ENCODE assay signal across 11 mouse cellular contexts in genomic region chr1:106687435-106688160, GRCm38 (mm10). TPM values are rescaled to one million over a fixed set of nuclear protein-coding genes. Genes with fewer than 3 reads are reported as not detected.
DNase-seq lines count a peak whose midpoint lies in the region; ATAC-seq and TF ChIP-seq lines count a peak whose summit lies in the region.
"Had no signal": no experiment of that assay in that cellular context is flagged by ENCODE, and none has a peak within 500 bp of the region (broad histone marks: within the 10 kb centered on the region; RNA-seq: fewer than 3 reads in every experiment).

No protein-coding gene starts in this region.

- no peak overlapping the region for H3K9ac ChIP-seq in midbrain, embryonic 11.5 days (ENCODE audit: low read length)
- H3K9ac ChIP-seq in midbrain, postnatal 0 days (replicated peaks; ENCODE audit: low read length, poor library complexity, severe bottlenecking): no peak overlapping the region
- H3K9ac ChIP-seq in heart, embryonic 15.5 days: no peak overlapping the region
- H3K9ac ChIP-seq in kidney, embryonic 15.5 days: no peak overlapping the region
- H3K9ac ChIP-seq: embryonic facial prominence, embryonic 15.5 days had no signal

- 87% methylated on average over 18 of the region's 18 CpGs for WGBS in midbrain, embryonic 11.5 days
- 86% methylated on average over 18 of the region's 18 CpGs for WGBS in midbrain, postnatal 0 days
- WGBS in heart, embryonic 15.5 days: 61% methylated on average over 18 of the region's 18 CpGs
- 50% methylated on average over 18 of the region's 18 CpGs for WGBS in kidney, embryonic 15.5 days

- no peaks in the 10 kb centered on the region for H3K36me3 ChIP-seq in midbrain, embryonic 11.5 days (ENCODE audit: control insufficient read depth, insufficient read depth, low read length)
- H3K36me3 ChIP-seq in midbrain, postnatal 0 days (ENCODE audit: insufficient read depth, low read length): no peaks in the 10 kb centered on the region
- no peaks in the 10 kb centered on the region for H3K36me3 ChIP-seq in heart, embryonic 15.5 days
- H3K36me3 ChIP-seq in kidney, embryonic 15.5 days: no peaks in the 10 kb centered on the region
- H3K36me3 ChIP-seq: embryonic facial prominence, embryonic 15.5 days had no signal

- H3K4me2 ChIP-seq in midbrain, embryonic 11.5 days: no peak overlapping the region
- H3K4me2 ChIP-seq in midbrain, postnatal 0 days (ENCODE audit: low read depth, low read length, poor library complexity, severe bottlenecking): no peak overlapping the region
- H3K4me2 ChIP-seq in heart, embryonic 15.5 days: peak overlapping the region; percentile 32
- peak overlapping the region; percentile 44 for H3K4me2 ChIP-seq in kidney, embryonic 15.5 days
- H3K4me2 ChIP-seq: embryonic facial prominence, embryonic 15.5 days had no signal

- no peak overlapping the region for H3K4me3 ChIP-seq in midbrain, embryonic 11.5 days (ENCODE audit: low read depth, low read length)
- no peak overlapping the region for H3K4me3 ChIP-seq in midbrain, postnatal 0 days (ENCODE audit: low read depth, low read length)
- H3K4me3 ChIP-seq in heart, embryonic 15.5 days: no peak overlapping the region
- peak overlapping the region; percentile 4; the same call in 1 of the 2 replicates for H3K4me3 ChIP-seq in kidney, embryonic 15.5 days (replicated peaks)
- H3K4me3 ChIP-seq: embryonic facial prominence, embryonic 15.5 days had no signal

- ATAC-seq in midbrain, embryonic 11.5 days (ENCODE audit: low FRiP score): no peak
- ATAC-seq in midbrain, postnatal 0 days (ENCODE audit: low FRiP score): no peak
- ATAC-seq in heart, embryonic 15.5 days (replicated peaks; ENCODE audit: insufficient number of reproducible peaks, insufficient read depth, low FRiP score, low read depth): no peak
- peak; percentile 86 for ATAC-seq in kidney, embryonic 15.5 days (replicated peaks; ENCODE audit: low FRiP score)
- no peak for ATAC-seq in erythroblast, adult 5-6 weeks (replicated peaks; ENCODE audit: low FRiP score, poor library complexity, severe bottlenecking)
- ATAC-seq: Patski had no signal

- no peaks in the 10 kb centered on the region for H3K4me1 ChIP-seq in midbrain, embryonic 11.5 days (ENCODE audit: control insufficient read depth, insufficient read depth, low read length)
- 0 out of 2 replicates have a peak, but pooled peaks cover 3% of the 10 kb centered on the region for H3K4me1 ChIP-seq in midbrain, postnatal 0 days (ENCODE audit: insufficient read depth, low read length)
- peaks cover 13% of the 10 kb centered on the region for H3K4me1 ChIP-seq in heart, embryonic 15.5 days (replicated peaks)
- H3K4me1 ChIP-seq in kidney, embryonic 15.5 days: peaks cover 26% of the 10 kb centered on the region
- H3K4me1 ChIP-seq: embryonic facial prominence, embryonic 15.5 days had no signal

- no peak for TF ChIP-seq CTCF in midbrain, postnatal 0 days (IDR thresholded peaks at IDR 0.05)

- no peaks in the 10 kb centered on the region for H3K27me3 ChIP-seq in midbrain, embryonic 11.5 days (ENCODE audit: control insufficient read depth, insufficient read depth, low read length)
- no peaks in the 10 kb centered on the region for H3K27me3 ChIP-seq in midbrain, postnatal 0 days (ENCODE audit: insufficient read depth, low read length)
- no peaks in the 10 kb centered on the region for H3K27me3 ChIP-seq in heart, embryonic 15.5 days
- no peaks in the 10 kb centered on the region for H3K27me3 ChIP-seq in kidney, embryonic 15.5 days
- H3K27me3 ChIP-seq: embryonic facial prominence, embryonic 15.5 days; Patski had no signal

- H3K27ac ChIP-seq in midbrain, embryonic 11.5 days (ENCODE audit: low read depth, low read length): no peak overlapping the region
- H3K27ac ChIP-seq in midbrain, postnatal 0 days (ENCODE audit: low read depth, low read length): no peak overlapping the region
- H3K27ac ChIP-seq in heart, embryonic 15.5 days: no peak overlapping the region
- peak overlapping the region; percentile 79 for H3K27ac ChIP-seq in kidney, embryonic 15.5 days
- H3K27ac ChIP-seq: embryonic facial prominence, embryonic 15.5 days had no signal

- no peaks in the 10 kb centered on the region for H3K9me3 ChIP-seq in midbrain, embryonic 11.5 days (ENCODE audit: control insufficient read depth, low read length)
- no peaks in the 10 kb centered on the region for H3K9me3 ChIP-seq in midbrain, postnatal 0 days (ENCODE audit: low read length)
- no peaks in the 10 kb centered on the region for H3K9me3 ChIP-seq in heart, embryonic 15.5 days (replicated peaks)
- no peaks in the 10 kb centered on the region for H3K9me3 ChIP-seq in kidney, embryonic 15.5 days (replicated peaks)
- H3K9me3 ChIP-seq: embryonic facial prominence, embryonic 15.5 days had no signal

- peak; percentile 67 for DNase-seq in midbrain, embryonic 11.5 days (ENCODE audit: low spot score, missing footprints)
- DNase-seq in midbrain, postnatal 0 days (ENCODE audit: low spot score): no peak
- DNase-seq in thymus, postnatal 10 days (ENCODE audit: low spot score in 2 of 2): peak; percentile 38 to 43
- no peak for DNase-seq in cerebellum, adult 9-10 months
- DNase-seq in lung, postnatal 14 days: no peak
- DNase-seq: lung, adult 2 months had no signal

RNA-seq across cellular contexts. Expression of gene Bcl2, which starts 26.5 kb away (rescaled TPM):
- 5.7 and 6.2 TPM in 2 replicates for polyA plus RNA-seq in midbrain, embryonic 11.5 days (2014; fragmentation: Nextera tagmentation; extraction: Ambion mirVana)
- 13.5 and 18.8 TPM in 2 replicates for total RNA-seq in midbrain, postnatal 0 days (2014; rRNA removed)
- 6.8 and 9.0 TPM in 2 replicates for polyA plus RNA-seq in midbrain, postnatal 0 days (2015; fragmentation: Nextera tagmentation; extraction: Ambion mirVana)
- polyA plus RNA-seq in heart, embryonic 15.5 days (2015; fragmentation: Nextera tagmentation; extraction: Ambion mirVana): 7.4 and 10.1 TPM in 2 replicates
- polyA plus RNA-seq in kidney, embryonic 15.5 days (2015; fragmentation: Nextera tagmentation; extraction: Ambion mirVana): 26.4 and 26.7 TPM in 2 replicates
- total RNA-seq in erythroblast, adult 5-6 weeks (2015; ENCODE audit: low replicate concordance): 2.3 and 3.5 TPM in 2 replicates
- total RNA-seq in erythroblast, adult 5-6 weeks (2017; ENCODE audit: low replicate concordance): 1.7 and 2.5 TPM in 2 replicates

Comparison
In these comparisons a context has a peak if more than half of its experiments do, and no peak if none do; other contexts are left out.
1. DNase-seq: peak in midbrain, embryonic 11.5 days (single experiment) and thymus, postnatal 10 days (2 of 2); none in midbrain, postnatal 0 days (single experiment), cerebellum, adult 9-10 months (single experiment) and lung, postnatal 14 days (single experiment).
2. H3K4me2 ChIP-seq: peak in heart, embryonic 15.5 days (single experiment) and kidney, embryonic 15.5 days (single experiment); none in midbrain, embryonic 11.5 days (single experiment) and midbrain, postnatal 0 days (single experiment).